Comparison of ENCODE assay signal across 9 mouse cellular contexts in genomic region chr4:124203736-124204135, GRCm38 (mm10).
A peak's percentile ranks its signal among the peaks of the same experiment; 100 is the strongest.
DNase-seq lines count a peak whose midpoint lies in the region; ATAC-seq and TF ChIP-seq lines count a peak whose summit lies in the region.
"Had no signal": no experiment of that assay in that cellular context is flagged by ENCODE, and none has a peak within 500 bp of the region (broad histone marks: within the 10 kb centered on the region; RNA-seq: fewer than 3 reads in every experiment).

No protein-coding gene starts in this region.

- no peak overlapping the region for H3K4me3 ChIP-seq in kidney, adult 2 months (ENCODE audit: insufficient read depth, low read depth, low read length)
- no peak overlapping the region for H3K4me3 ChIP-seq in kidney, embryonic 14.5 days (ENCODE audit: low read length)
- H3K4me3 ChIP-seq in E14TG2a.4 (replicated peaks; ENCODE audit: low read length), result no peak overlapping the region
- H3K4me3 ChIP-seq: limb, embryonic 10.5 days had no signal

- no peak overlapping the region for H3K27ac ChIP-seq in kidney, adult 2 months (ENCODE audit: insufficient read depth, low read depth, low read length)
- H3K27ac ChIP-seq in kidney, embryonic 14.5 days (ENCODE audit: low read depth, low read length), result no peak overlapping the region
- H3K27ac ChIP-seq: limb, embryonic 10.5 days had no signal

- H3K4me1 ChIP-seq in kidney, adult 2 months (ENCODE audit: control insufficient read depth, insufficient read depth, low read length), result no peaks in the 10 kb centered on the region
- H3K4me1 ChIP-seq in kidney, embryonic 14.5 days (ENCODE audit: control insufficient read depth, insufficient read depth, low read length), result peaks cover 6% of the 10 kb centered on the region; the same call in 1 of the 2 replicates
- H3K4me1 ChIP-seq in E14TG2a.4 (replicated peaks; ENCODE audit: low read depth, low read length), result peaks cover 12% of the 10 kb centered on the region; the same call in 1 of the 2 replicates

- DNase-seq in kidney, adult 2 months, result peak; percentile 23
- peak; percentile 29 for DNase-seq in A20 (ENCODE audit: low read depth, low spot score)
- peak; percentile 27 to 34 for DNase-seq in kidney, postnatal 4 days
- DNase-seq in gastrocnemius, postnatal 14 days, result no peak
- DNase-seq in gastrocnemius, adult 8-10 months (ENCODE audit: low spot score in 2 of 2), result no peak
- DNase-seq: cerebellum, adult 9-11 months had no signal

- no peak for ATAC-seq in kidney, embryonic 14.5 days (ENCODE audit: low FRiP score, low TSS enrichment)

- no peaks in the 10 kb centered on the region for H3K27me3 ChIP-seq in kidney, adult 2 months (replicated peaks; ENCODE audit: control insufficient read depth, insufficient read depth, low read length)
- 0 out of 2 replicates have a peak, but pooled peaks cover 5% of the 10 kb centered on the region for H3K27me3 ChIP-seq in kidney, embryonic 14.5 days (ENCODE audit: control insufficient read depth, insufficient read depth, low read length)
- H3K27me3 ChIP-seq in E14TG2a.4 (ENCODE audit: insufficient read depth, low read length), result peaks cover 20% of the 10 kb centered on the region

- H3K4me2 ChIP-seq in kidney, embryonic 14.5 days (replicated peaks; ENCODE audit: low read depth, low read length), result no peak overlapping the region

- 73% methylated on average over 2 of the region's 2 CpGs for WGBS in kidney, adult 2 months
- 82% methylated on average over 2 of the region's 2 CpGs for WGBS in kidney, embryonic 14.5 days

- TF ChIP-seq POLR2A in kidney, adult 2 months (IDR thresholded peaks at IDR 0.05; ENCODE audit: low read depth, low read length), result no peak

- intact Hi-C loops in gastrocnemius, postnatal 14 days (cut with DNase I; ENCODE audit: low total_unique reads), result no loop called here

- TF ChIP-seq CTCF in kidney, adult 2 months (conservative IDR thresholded peaks at IDR 0.05; ENCODE audit: insufficient read depth, insufficient read length, low read depth, low read length), result peak; percentile 56
- peak; percentile 76 for TF ChIP-seq CTCF in E14TG2a.4 (conservative IDR thresholded peaks at IDR 0.05; ENCODE audit: low read length)

- H3K9ac ChIP-seq in kidney, embryonic 14.5 days (ENCODE audit: low read depth, low read length), result no peak overlapping the region

- 0 out of 2 replicates have a peak, but pooled peaks cover 2% of the 10 kb centered on the region for H3K9me3 ChIP-seq in kidney, embryonic 14.5 days (ENCODE audit: control insufficient read depth, low read length)
- H3K9me3 ChIP-seq in E14TG2a.4 (ENCODE audit: low read length), result no peaks in the 10 kb centered on the region
- H3K9me3 ChIP-seq: limb, embryonic 10.5 days had no signal

- H3K36me3 ChIP-seq in kidney, adult 2 months (ENCODE audit: control insufficient read depth, insufficient read depth, low read length), result no peaks in the 10 kb centered on the region
- H3K36me3 ChIP-seq in kidney, embryonic 14.5 days (ENCODE audit: control insufficient read depth, insufficient read depth, low read length), result no peaks in the 10 kb centered on the region
- no peaks in the 10 kb centered on the region for H3K36me3 ChIP-seq in E14TG2a.4 (ENCODE audit: insufficient read depth, low read length)
- H3K36me3 ChIP-seq: limb, embryonic 10.5 days had no signal

Comparison
In these comparisons a context has a peak if more than half of its experiments do, and no peak if none do; other contexts are left out.
1. DNase-seq: peak in kidney, adult 2 months (single experiment), A20 (single experiment) and kidney, postnatal 4 days (2 of 2); none in gastrocnemius, postnatal 14 days (single experiment) and gastrocnemius, adult 8-10 months (0 of 2).